ENCODE assay signal across 14 mouse cellular contexts in genomic region chr15:81000419-81001138, GRCm38 (mm10). TPM values are rescaled to one million over a fixed set of nuclear protein-coding genes. Genes with fewer than 3 reads are reported as not detected.
DNase-seq lines count a peak whose midpoint lies in the region; ATAC-seq and TF ChIP-seq lines count a peak whose summit lies in the region.
"Had no signal": no experiment of that assay in that cellular context is flagged by ENCODE, and none has a peak within 500 bp of the region (broad histone marks: within the 10 kb centered on the region; RNA-seq: fewer than 3 reads in every experiment).

No protein-coding gene starts in this region.

- no peaks in the 10 kb centered on the region for H3K9me3 ChIP-seq in heart, embryonic 13.5 days
- no peaks in the 10 kb centered on the region for H3K9me3 ChIP-seq in lung, postnatal 0 days (ENCODE audit: low read length)
- H3K9me3 ChIP-seq in intestine, embryonic 16.5 days (ENCODE audit: control insufficient read depth, low read length), result no peaks in the 10 kb centered on the region
- H3K9me3 ChIP-seq in stomach, postnatal 0 days (ENCODE audit: control insufficient read depth, low read length), result no peaks in the 10 kb centered on the region
- H3K9me3 ChIP-seq: limb, embryonic 12.5 days; midbrain, embryonic 13.5 days had no signal

- peaks cover 16% of the 10 kb centered on the region for H3K36me3 ChIP-seq in heart, embryonic 13.5 days
- H3K36me3 ChIP-seq in lung, postnatal 0 days (ENCODE audit: insufficient read depth, low read length), result no peaks in the 10 kb centered on the region
- H3K36me3 ChIP-seq in intestine, embryonic 16.5 days (ENCODE audit: control insufficient read depth, insufficient read depth, low read length), result no peaks in the 10 kb centered on the region
- H3K36me3 ChIP-seq in stomach, postnatal 0 days (ENCODE audit: control insufficient read depth, insufficient read depth, low read length), result no peaks in the 10 kb centered on the region; the same call in 1 of the 2 replicates

- TF ChIP-seq CTCF in lung, postnatal 0 days (IDR thresholded peaks at IDR 0.05), result no peak
- TF ChIP-seq CTCF in stomach, postnatal 0 days (IDR thresholded peaks at IDR 0.05; ENCODE audit: low read depth), result no peak

- H3K27ac ChIP-seq in heart, embryonic 13.5 days (replicated peaks), result peak overlapping the region; percentile 0; the same call in 1 of the 2 replicates
- peak overlapping the region; percentile 26; the same call in 1 of the 2 replicates for H3K27ac ChIP-seq in lung, postnatal 0 days (ENCODE audit: low read length)
- no peak overlapping the region for H3K27ac ChIP-seq in intestine, embryonic 16.5 days (ENCODE audit: low read length)
- H3K27ac ChIP-seq in stomach, postnatal 0 days (replicated peaks), result peak overlapping the region; percentile 56; the same call in 1 of the 2 replicates
- H3K27ac ChIP-seq: limb, embryonic 12.5 days; midbrain, embryonic 13.5 days had no signal

- no peaks in the 10 kb centered on the region for H3K27me3 ChIP-seq in heart, embryonic 13.5 days (replicated peaks)
- H3K27me3 ChIP-seq in lung, postnatal 0 days (replicated peaks; ENCODE audit: insufficient read depth, low read length), result no peaks in the 10 kb centered on the region
- no peaks in the 10 kb centered on the region for H3K27me3 ChIP-seq in intestine, embryonic 16.5 days (replicated peaks; ENCODE audit: control insufficient read depth, insufficient read depth, low read length)
- no peaks in the 10 kb centered on the region for H3K27me3 ChIP-seq in stomach, postnatal 0 days (ENCODE audit: control insufficient read depth, insufficient read depth, low read length)
- H3K27me3 ChIP-seq: limb, embryonic 12.5 days; midbrain, embryonic 13.5 days had no signal

- WGBS in heart, embryonic 13.5 days, result 29% methylated on average over 4 of the region's 4 CpGs
- 4% methylated on average over 2 of the region's 4 CpGs for WGBS in lung, postnatal 0 days
- 52% methylated on average over 4 of the region's 4 CpGs for WGBS in intestine, embryonic 16.5 days
- 21% methylated on average over 2 of the region's 4 CpGs for WGBS in stomach, postnatal 0 days

- intact Hi-C loops in heart, postnatal 14 days (cut with DNase I), result no loop called here

- H3K4me1 ChIP-seq in heart, embryonic 13.5 days, result peaks cover 13% of the 10 kb centered on the region
- 0 out of 2 replicates have a peak, but pooled peaks cover 5% of the 10 kb centered on the region for H3K4me1 ChIP-seq in lung, postnatal 0 days (ENCODE audit: insufficient read depth, low read depth, low read length)
- 0 out of 2 replicates have a peak, but pooled peaks cover 3% of the 10 kb centered on the region for H3K4me1 ChIP-seq in intestine, embryonic 16.5 days (ENCODE audit: control insufficient read depth, insufficient read depth, low read length)
- no peaks in the 10 kb centered on the region; the same call in 1 of the 2 replicates for H3K4me1 ChIP-seq in stomach, postnatal 0 days (replicated peaks; ENCODE audit: control insufficient read depth, insufficient read depth)
- H3K4me1 ChIP-seq: limb, embryonic 12.5 days; midbrain, embryonic 13.5 days had no signal

- TF ChIP-seq EP300 in lung, postnatal 0 days (IDR thresholded peaks at IDR 0.05), result no peak
- TF ChIP-seq EP300 in stomach, postnatal 0 days (optimal IDR thresholded peaks at IDR 0.05), result no peak

- no peak overlapping the region for H3K4me2 ChIP-seq in heart, embryonic 13.5 days
- H3K4me2 ChIP-seq in lung, postnatal 0 days (replicated peaks; ENCODE audit: low read depth, low read length), result no peak overlapping the region
- no peak overlapping the region for H3K4me2 ChIP-seq in intestine, embryonic 16.5 days (ENCODE audit: low read depth, low read length)
- H3K4me2 ChIP-seq in stomach, postnatal 0 days (replicated peaks; ENCODE audit: low read depth), result no peak overlapping the region
- H3K4me2 ChIP-seq: limb, embryonic 12.5 days; midbrain, embryonic 13.5 days had no signal

- H3K9ac ChIP-seq in heart, embryonic 13.5 days, result no peak overlapping the region
- no peak overlapping the region for H3K9ac ChIP-seq in lung, postnatal 0 days (replicated peaks; ENCODE audit: low read depth)
- H3K9ac ChIP-seq in intestine, embryonic 16.5 days (ENCODE audit: low read depth, low read length), result no peak overlapping the region
- no peak overlapping the region for H3K9ac ChIP-seq in stomach, postnatal 0 days (ENCODE audit: low read length)
- H3K9ac ChIP-seq: limb, embryonic 12.5 days; midbrain, embryonic 13.5 days had no signal

- DNase-seq in heart, postnatal 14 days, result no peak
- peak; percentile 33 for DNase-seq in lung, postnatal 0 days (ENCODE audit: low spot score)
- DNase-seq in lung, postnatal 10 days, result no peak
- no peak for DNase-seq in stomach, postnatal 0 days (ENCODE audit: low spot score)
- DNase-seq: adrenal gland, postnatal 10 days; cerebellum, adult 18-20 months; kidney, adult 11 months had no signal

- no peak overlapping the region for H3K4me3 ChIP-seq in heart, embryonic 13.5 days
- H3K4me3 ChIP-seq in lung, postnatal 0 days (ENCODE audit: low read depth, low read length), result no peak overlapping the region
- no peak overlapping the region for H3K4me3 ChIP-seq in intestine, embryonic 16.5 days (ENCODE audit: low read length)
- no peak overlapping the region for H3K4me3 ChIP-seq in stomach, postnatal 0 days (ENCODE audit: low read depth, low read length)
- H3K4me3 ChIP-seq: limb, embryonic 12.5 days; midbrain, embryonic 13.5 days had no signal

- no peak for ATAC-seq in heart, embryonic 13.5 days (ENCODE audit: extremely low read depth, insufficient number of reproducible peaks, low FRiP score, low TSS enrichment)
- ATAC-seq in lung, postnatal 0 days, result peak; percentile 25; the same call in 1 of the 2 replicates
- ATAC-seq in intestine, embryonic 16.5 days, result peak; percentile 21; the same call in 1 of the 2 replicates
- peak; percentile 61; the same call in 1 of the 2 replicates for ATAC-seq in stomach, postnatal 0 days (ENCODE audit: low FRiP score, low TSS enrichment)
- ATAC-seq in activated CD4-positive, CD25-positive, alpha-beta regulatory T cell, adult 4 months, result no peak
- ATAC-seq: CD4-positive, CD25-positive, alpha-beta regulatory T cell, adult 4 months; forebrain, embryonic 16.5 days; midbrain, embryonic 13.5 days had no signal

RNA-seq across cellular contexts. Expression of gene Sgsm3, which starts 23.0 kb away (rescaled TPM):
- 14.2 and 17.3 TPM in 2 replicates for polyA plus RNA-seq in heart, embryonic 13.5 days (2015; fragmentation: Nextera tagmentation; extraction: Ambion mirVana)
- 10 to 100 TPM in 1 of 2 experiments, 1 to 10 TPM in 1; 9.8 to 10.9 TPM for total RNA-seq in heart, postnatal 14 days (2021)
- polyA plus RNA-seq in lung, postnatal 0 days (2015; fragmentation: Nextera tagmentation; extraction: Ambion mirVana), result 27.8 and 38.5 TPM in 2 replicates
- polyA plus RNA-seq in intestine, embryonic 16.5 days (2015; fragmentation: Nextera tagmentation; extraction: Ambion mirVana), result 30.9 and 33.9 TPM in 2 replicates
- polyA plus RNA-seq in stomach, postnatal 0 days (2015; fragmentation: Nextera tagmentation; extraction: Ambion mirVana), result 44.8 and 49.4 TPM in 2 replicates
- 1 to 10 TPM; 1.5 to 6.3 TPM for polyA plus RNA-seq in activated CD4-positive, CD25-positive, alpha-beta regulatory T cell, adult 4 months (2017; shearing (Covaris generic))

RNA-seq across cellular contexts. Expression of gene Adsl, which starts 52.3 kb away (rescaled TPM):
- 144 and 153 TPM in 2 replicates for polyA plus RNA-seq in heart, embryonic 13.5 days (2015; fragmentation: Nextera tagmentation; extraction: Ambion mirVana)
- 10 to 100 TPM; 84.9 to 94.4 TPM for total RNA-seq in heart, postnatal 14 days (2021)
- 51.9 and 62.6 TPM in 2 replicates for polyA plus RNA-seq in lung, postnatal 0 days (2015; fragmentation: Nextera tagmentation; extraction: Ambion mirVana)
- 143 and 166 TPM in 2 replicates for polyA plus RNA-seq in intestine, embryonic 16.5 days (2015; fragmentation: Nextera tagmentation; extraction: Ambion mirVana)
- polyA plus RNA-seq in stomach, postnatal 0 days (2015; fragmentation: Nextera tagmentation; extraction: Ambion mirVana), result 77.0 and 79.7 TPM in 2 replicates
- polyA plus RNA-seq in activated CD4-positive, CD25-positive, alpha-beta regulatory T cell, adult 4 months (2017; shearing (Covaris generic)), result 100 to 1,000 TPM in 1 of 2 experiments, 10 to 100 TPM in 1; 98.5 to 114 TPM

Comparison
In these comparisons a context has a peak if more than half of its experiments do, and no peak if none do; other contexts are left out.
1. ATAC-seq: peak in lung, postnatal 0 days (single experiment), intestine, embryonic 16.5 days (single experiment) and stomach, postnatal 0 days (single experiment); none in heart, embryonic 13.5 days (single experiment) and activated CD4-positive, CD25-positive, alpha-beta regulatory T cell, adult 4 months (single experiment).